Mouse (Mus musculus): ENCODE measurements around the gene Inpp4b. TPM values are rescaled to one million over a fixed set of nuclear protein-coding genes. Genes with fewer than 3 reads are reported as not detected.
"Not testable (repeated sequence)": the region's sequence is repeated elsewhere in the genome, so short reads cannot be mapped to it uniquely, and the experiment has no call there.

The Inpp4b gene
- total RNA-seq, 1 experiment from 2014 or later: 5.7 TPM

DNA sequence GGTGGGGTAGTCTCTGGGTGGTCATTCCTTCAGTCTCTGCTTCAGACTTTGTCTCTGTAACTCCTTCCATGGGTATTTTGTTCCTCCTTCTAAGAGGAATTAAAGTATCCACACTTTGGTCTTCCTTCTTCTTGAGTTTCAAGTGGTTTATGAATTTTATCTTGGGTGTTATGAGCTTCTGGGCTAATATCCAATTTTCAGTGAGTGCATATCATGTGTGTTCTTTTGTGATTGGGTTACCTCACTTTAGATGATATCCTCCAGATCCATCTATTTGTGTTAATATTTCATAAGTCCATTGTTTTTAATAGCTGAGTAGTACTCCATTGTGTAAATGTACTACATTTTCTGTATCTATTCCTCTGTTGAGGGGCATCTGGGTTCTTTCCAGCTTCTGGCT is 467.1 kb downstream of the Inpp4b start:
- ATAC-seq (replicated peaks; ENCODE audit: low read depth, poor library complexity, severe bottlenecking): not testable (repeated sequence)

DNA sequence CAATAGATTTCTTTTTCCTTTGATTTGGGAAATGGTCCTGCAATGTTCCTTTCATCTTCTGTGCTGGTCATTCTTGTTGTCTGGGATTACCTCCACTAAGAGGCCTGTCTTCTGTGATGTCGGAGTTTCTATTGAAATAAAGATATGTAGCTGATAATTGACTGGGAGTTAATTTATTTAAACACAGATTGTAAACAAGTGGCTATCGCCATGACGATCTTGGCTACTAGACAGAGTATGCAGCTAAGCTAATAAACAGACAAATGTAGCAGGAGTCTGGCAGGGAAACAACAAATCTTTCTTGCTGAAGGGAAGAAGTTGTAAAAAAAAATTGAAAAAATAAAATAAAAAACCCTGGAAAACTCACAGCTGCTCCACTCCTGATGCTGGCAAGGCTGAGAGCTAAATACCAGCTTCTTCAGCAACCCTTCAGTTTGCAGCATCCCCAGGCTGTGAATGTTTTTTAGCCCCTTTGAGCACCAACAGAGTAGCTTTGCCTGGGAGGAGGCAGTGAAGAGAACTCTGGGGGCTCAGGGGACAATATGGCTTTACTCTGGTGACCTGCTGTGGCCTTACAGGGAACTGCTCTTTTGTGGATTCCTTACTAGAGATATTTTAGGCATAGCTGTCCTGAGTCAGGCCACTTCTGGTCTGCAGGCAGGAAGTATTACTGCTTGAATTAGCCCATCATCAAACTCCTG is 469.8 kb downstream of the Inpp4b start:
- ATAC-seq (replicated peaks; ENCODE audit: low read depth, poor library complexity, severe bottlenecking): peak; percentile 69

GRCm38 (mm10) chr8:81814742-81815141 is 472.4 kb downstream of the Inpp4b start:
- no peak for ATAC-seq (replicated peaks; ENCODE audit: low read depth, poor library complexity, severe bottlenecking)

GRCm38 (mm10) chr8:81815551-81815950 is 473.2 kb downstream of the Inpp4b start:
- ATAC-seq (replicated peaks; ENCODE audit: low read depth, poor library complexity, severe bottlenecking): no peak

DNA sequence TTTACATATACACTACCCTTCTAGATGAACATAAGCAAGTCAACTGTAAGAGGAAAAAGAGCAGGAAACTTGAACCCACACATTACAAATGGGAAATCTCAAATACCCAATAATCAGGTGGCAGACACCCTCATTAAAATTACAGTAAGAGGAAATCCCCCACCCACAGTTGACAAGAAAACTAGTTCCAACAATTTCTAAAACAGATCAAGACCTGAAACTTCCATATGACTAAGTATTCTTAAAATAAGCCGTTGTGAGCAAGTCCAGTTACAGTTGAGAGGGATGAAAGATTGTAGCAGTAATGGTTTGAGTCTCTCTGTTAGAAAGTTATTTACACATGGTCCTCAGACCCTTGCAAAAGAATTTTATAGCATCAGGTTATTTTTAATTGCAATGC is 480.8 kb downstream of the Inpp4b start:
- no peak for ATAC-seq (replicated peaks; ENCODE audit: low read depth, poor library complexity, severe bottlenecking)

- ATAC-seq (replicated peaks; ENCODE audit: low read depth, poor library complexity, severe bottlenecking): no peak
Observed at GRCm38 (mm10) chr8:81824975-81825374, 482.6 kb downstream of the Inpp4b start.

GRCm38 (mm10) chr8:81826406-81826805 is 484.1 kb downstream of the Inpp4b start:
- ATAC-seq (replicated peaks; ENCODE audit: low read depth, poor library complexity, severe bottlenecking): no peak

- no peak for ATAC-seq (replicated peaks; ENCODE audit: low read depth, poor library complexity, severe bottlenecking)
Observed at GRCm38 (mm10) chr8:81827306-81827913, 485.1 kb downstream of the Inpp4b start.

DNA sequence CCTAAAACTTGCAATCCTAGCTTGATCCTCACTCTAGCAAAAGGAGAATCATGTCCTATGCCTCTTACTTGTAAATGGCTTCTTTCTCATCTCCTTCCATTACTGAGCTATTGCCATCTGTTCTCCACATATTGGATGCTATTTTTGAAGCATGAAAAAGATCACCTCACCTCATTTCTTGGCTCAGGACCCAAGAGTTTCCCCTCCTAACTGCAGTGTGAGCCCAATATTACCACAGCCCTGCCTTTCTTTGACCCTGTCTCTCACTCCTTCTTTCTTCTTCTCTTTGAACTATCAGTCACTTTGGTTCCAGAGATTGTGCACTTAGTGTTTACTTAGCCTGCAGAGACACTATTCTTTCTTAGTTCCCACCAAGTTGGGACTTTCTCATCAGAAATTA is 489.1 kb downstream of the Inpp4b start:
- no peak for ATAC-seq (replicated peaks; ENCODE audit: low read depth, poor library complexity, severe bottlenecking)

DNA sequence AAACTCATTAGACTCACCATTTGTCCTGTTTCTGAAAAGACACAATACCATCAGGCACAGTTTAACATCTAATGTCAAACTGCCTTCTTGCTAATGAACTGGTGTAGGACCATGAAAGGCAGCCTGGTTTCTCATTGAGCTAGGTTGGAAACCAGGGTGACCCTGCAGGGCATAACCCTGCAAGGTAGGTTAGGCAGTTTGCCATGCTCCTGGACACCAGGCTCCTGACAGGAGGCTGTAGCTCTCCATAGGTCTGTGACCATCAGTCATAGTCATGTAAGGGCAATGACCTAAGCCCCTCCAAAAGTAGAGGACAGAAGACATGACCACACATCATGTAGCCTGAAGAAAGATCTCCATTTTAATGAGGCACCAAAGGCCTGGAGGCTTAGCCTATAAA is 491.5 kb downstream of the Inpp4b start:
- ATAC-seq (replicated peaks; ENCODE audit: low read depth, poor library complexity, severe bottlenecking): no peak

- no peak for ATAC-seq (replicated peaks; ENCODE audit: low read depth, poor library complexity, severe bottlenecking)
Observed at GRCm38 (mm10) chr8:81840512-81840911, 498.2 kb downstream of the Inpp4b start.

GRCm38 (mm10) chr8:81844104-81844982 is 502.0 kb downstream of the Inpp4b start:
- ATAC-seq (replicated peaks; ENCODE audit: low read depth, poor library complexity, severe bottlenecking): no peak

DNA sequence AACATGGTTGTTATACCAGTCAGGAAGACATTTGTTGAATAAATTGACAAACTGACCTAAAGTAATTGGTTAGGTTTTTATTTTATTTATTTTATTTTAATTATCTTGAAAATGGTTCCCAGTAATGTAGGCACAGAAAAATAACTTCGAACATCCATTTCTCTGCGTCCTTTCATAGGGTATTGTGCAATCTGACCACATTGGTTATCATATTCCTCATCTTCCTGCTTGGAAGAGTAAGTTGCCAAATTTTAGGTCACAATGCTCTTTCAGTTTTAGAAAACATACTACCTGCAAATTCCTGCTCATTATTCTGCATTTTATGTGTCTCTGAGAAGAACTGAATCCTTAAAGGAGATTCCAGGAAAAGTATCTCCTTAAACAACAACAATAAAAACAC is 505.6 kb downstream of the Inpp4b start:
- ATAC-seq (replicated peaks; ENCODE audit: low read depth, poor library complexity, severe bottlenecking): no peak

- ATAC-seq (replicated peaks; ENCODE audit: low read depth, poor library complexity, severe bottlenecking): no peak
Observed at GRCm38 (mm10) chr8:81849976-81850375, 507.6 kb downstream of the Inpp4b start.

GRCm38 (mm10) chr8:81853184-81853583 is 510.8 kb downstream of the Inpp4b start:
- no peak for ATAC-seq (replicated peaks; ENCODE audit: low read depth, poor library complexity, severe bottlenecking)

GRCm38 (mm10) chr8:81854543-81854942 is 512.2 kb downstream of the Inpp4b start:
- ATAC-seq (replicated peaks; ENCODE audit: low read depth, poor library complexity, severe bottlenecking): peak; percentile 84

GRCm38 (mm10) chr8:81855009-81855408 is 512.7 kb downstream of the Inpp4b start:
- ATAC-seq (replicated peaks; ENCODE audit: low read depth, poor library complexity, severe bottlenecking): no peak

DNA sequence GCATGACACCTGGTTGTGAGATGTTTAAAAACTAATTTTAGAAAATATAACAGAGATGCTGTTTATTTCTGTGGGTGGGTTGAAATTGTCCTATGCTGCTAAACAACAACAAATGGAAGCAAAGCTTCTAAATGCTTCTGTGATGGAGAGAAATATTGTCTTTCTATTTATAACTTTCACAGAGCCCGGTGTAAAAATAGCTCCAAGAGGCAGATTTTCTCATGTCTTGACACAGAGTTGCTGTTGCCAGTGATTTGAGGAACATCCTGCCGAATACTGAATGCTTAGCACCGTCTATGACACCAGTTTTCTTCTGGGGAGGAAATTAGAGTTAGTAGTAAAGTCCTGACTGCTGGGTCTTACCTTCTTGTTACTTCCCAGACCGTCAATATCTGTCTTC is 513.8 kb downstream of the Inpp4b start:
- no peak for ATAC-seq (replicated peaks; ENCODE audit: low read depth, poor library complexity, severe bottlenecking)

DNA sequence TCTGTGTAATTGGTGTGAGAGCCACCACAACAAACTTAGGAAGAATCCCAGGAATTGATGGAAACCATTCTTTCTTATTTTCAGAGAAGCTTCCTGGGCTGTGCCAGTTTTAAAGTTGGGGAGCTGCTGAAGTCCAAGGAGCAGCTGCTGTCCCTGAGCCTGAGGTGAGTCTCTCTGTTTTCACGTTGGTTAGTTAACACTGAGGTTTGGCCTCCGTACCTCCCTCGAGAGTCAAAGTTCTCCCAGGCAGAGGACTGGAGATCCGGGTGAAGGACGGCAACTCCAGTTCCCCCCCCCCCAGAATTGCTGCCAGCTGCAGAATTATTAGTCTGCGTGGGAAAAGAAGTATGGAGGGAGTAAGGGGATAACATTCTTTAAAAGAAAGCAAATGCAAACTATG is 514.3 kb downstream of the Inpp4b start:
- ATAC-seq (replicated peaks; ENCODE audit: low read depth, poor library complexity, severe bottlenecking): no peak

DNA sequence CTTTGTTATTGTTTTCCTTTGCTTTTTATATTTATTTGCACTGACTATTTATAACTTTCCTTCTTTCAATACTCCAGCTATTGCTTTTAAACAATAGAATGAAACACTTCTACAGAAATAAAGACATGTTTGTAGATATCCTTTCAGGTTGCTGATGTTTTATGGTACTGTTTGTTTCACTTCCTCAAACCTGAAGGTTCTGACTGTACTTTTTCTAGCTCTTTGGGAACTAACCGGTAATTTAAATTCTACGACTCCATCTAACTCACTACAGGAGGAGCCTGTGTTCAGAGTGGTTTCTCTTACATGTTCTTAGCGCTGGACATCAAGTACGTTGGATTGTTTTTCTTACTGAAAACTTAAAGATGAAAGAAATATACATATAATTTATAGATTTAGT is 516.0 kb downstream of the Inpp4b start:
- ATAC-seq (replicated peaks; ENCODE audit: low read depth, poor library complexity, severe bottlenecking): no peak

GRCm38 (mm10) chr8:81859805-81860204 is 517.4 kb downstream of the Inpp4b start:
- ATAC-seq (replicated peaks; ENCODE audit: low read depth, poor library complexity, severe bottlenecking): no peak
